Mouse (Mus musculus): ENCODE measurements at regions not wholly inside any gene's neighbourhood (a gene's known extent, or its start where the extent isn't known, plus 50 kb on each side); places are given as distances from the start of the nearest gene placed in this dataset.
A peak's percentile ranks its signal among the peaks of the same experiment; 100 is the strongest.

- no peaks in the 10 kb centered on the region for H3K36me3 ChIP-seq (ENCODE audit: control insufficient read depth, insufficient read depth, low read length)
- H3K27me3 ChIP-seq (ENCODE audit: control insufficient read depth, insufficient read depth, low read length) = no peaks in the 10 kb centered on the region
- WGBS = 20% methylated on average over 10 of the region's 10 CpGs
- ATAC-seq (ENCODE audit: insufficient read depth, low FRiP score) = peak; percentile 78; the same call in 1 of the 2 replicates
- no peak overlapping the region for H3K27ac ChIP-seq (ENCODE audit: low read length)
- H3K4me3 ChIP-seq (replicated peaks; ENCODE audit: low read length) = peak overlapping the region; percentile 35
- H3K9ac ChIP-seq (ENCODE audit: low read length) = peak overlapping the region; percentile 69
- H3K4me2 ChIP-seq (ENCODE audit: low read depth, low read length) = peak overlapping the region; percentile 62
- H3K4me1 ChIP-seq (ENCODE audit: control insufficient read depth, insufficient read depth, low read length) = no peaks in the 10 kb centered on the region; the same call in 1 of the 2 replicates
- H3K9me3 ChIP-seq (replicated peaks; ENCODE audit: control insufficient read depth, low read length) = no peaks in the 10 kb centered on the region
Measured at GRCm38 (mm10) chr8:109185558-109186198, 308.1 kb upstream of the Pmfbp1 start.

- Histone ChIP-seq H3K4me3 (replicated peaks; ENCODE audit: low read length) (no peak overlapping the region), H3K4me2 (ENCODE audit: low read depth, low read length) (no peak overlapping the region), H3K27ac (ENCODE audit: low read length) (no peak overlapping the region), H3K9me3 (replicated peaks; ENCODE audit: control insufficient read depth, low read length) (no peaks in the 10 kb centered on the region), H3K4me1 (ENCODE audit: control insufficient read depth, insufficient read depth, low read length) (no peaks in the 10 kb centered on the region; the same call in 1 of the 2 replicates), H3K36me3 (ENCODE audit: control insufficient read depth, insufficient read depth, low read length) (no peaks in the 10 kb centered on the region), H3K9ac (ENCODE audit: low read length) (no peak overlapping the region), H3K27me3 (ENCODE audit: control insufficient read depth, insufficient read depth, low read length) (no peaks in the 10 kb centered on the region)
- WGBS = 63% methylated on average over 7 of the region's 7 CpGs
- no peak for ATAC-seq (ENCODE audit: insufficient read depth, low FRiP score)
Measured at GRCm38 (mm10) chr8:109187617-109188016, 306.2 kb upstream of the Pmfbp1 start.

- WGBS = 80% methylated on average over 8 of the region's 8 CpGs
- no peak overlapping the region for H3K4me3 ChIP-seq (replicated peaks; ENCODE audit: low read length)
- H3K27me3 ChIP-seq (ENCODE audit: control insufficient read depth, insufficient read depth, low read length) = no peaks in the 10 kb centered on the region
- H3K27ac ChIP-seq (ENCODE audit: low read length) = no peak overlapping the region
- no peak overlapping the region for H3K9ac ChIP-seq (ENCODE audit: low read length)
- H3K36me3 ChIP-seq (ENCODE audit: control insufficient read depth, insufficient read depth, low read length) = no peaks in the 10 kb centered on the region
- H3K4me1 ChIP-seq (ENCODE audit: control insufficient read depth, insufficient read depth, low read length) = no peaks in the 10 kb centered on the region
- H3K4me2 ChIP-seq (ENCODE audit: low read depth, low read length) = no peak overlapping the region
- no peaks in the 10 kb centered on the region for H3K9me3 ChIP-seq (replicated peaks; ENCODE audit: control insufficient read depth, low read length)
- ATAC-seq (ENCODE audit: insufficient read depth, low FRiP score) = no peak
Measured at GRCm38 (mm10) chr8:109214247-109214646, 279.6 kb upstream of the Pmfbp1 start.

- no peak overlapping the region for H3K4me2 ChIP-seq (ENCODE audit: low read depth, low read length)
- no peak for ATAC-seq (ENCODE audit: insufficient read depth, low FRiP score)
- WGBS = 83% methylated on average over 5 of the region's 5 CpGs
- no peaks in the 10 kb centered on the region for H3K4me1 ChIP-seq (ENCODE audit: control insufficient read depth, insufficient read depth, low read length)
- no peak overlapping the region for H3K9ac ChIP-seq (ENCODE audit: low read length)
- no peaks in the 10 kb centered on the region for H3K36me3 ChIP-seq (ENCODE audit: control insufficient read depth, insufficient read depth, low read length)
- no peaks in the 10 kb centered on the region for H3K27me3 ChIP-seq (ENCODE audit: control insufficient read depth, insufficient read depth, low read length)
- H3K4me3 ChIP-seq (replicated peaks; ENCODE audit: low read length) = no peak overlapping the region
- no peak overlapping the region for H3K27ac ChIP-seq (ENCODE audit: low read length)
- H3K9me3 ChIP-seq (replicated peaks; ENCODE audit: control insufficient read depth, low read length) = no peaks in the 10 kb centered on the region
Measured at GRCm38 (mm10) chr8:109216318-109216717, 277.5 kb upstream of the Pmfbp1 start.

GRCm38 (mm10) chr8:109217326-109217725 is 276.5 kb upstream of the Pmfbp1 start:
- no peak overlapping the region for H3K27ac ChIP-seq (ENCODE audit: low read length)
- H3K36me3 ChIP-seq (ENCODE audit: control insufficient read depth, insufficient read depth, low read length) = no peaks in the 10 kb centered on the region
- no peaks in the 10 kb centered on the region for H3K27me3 ChIP-seq (ENCODE audit: control insufficient read depth, insufficient read depth, low read length)
- H3K4me2 ChIP-seq (ENCODE audit: low read depth, low read length) = no peak overlapping the region
- H3K9me3 ChIP-seq (replicated peaks; ENCODE audit: control insufficient read depth, low read length) = no peaks in the 10 kb centered on the region
- H3K4me3 ChIP-seq (replicated peaks; ENCODE audit: low read length) = no peak overlapping the region
- no peak overlapping the region for H3K9ac ChIP-seq (ENCODE audit: low read length)
- 95% methylated on average over 19 of the region's 19 CpGs for whole genome bisulfite sequencing
- no peaks in the 10 kb centered on the region for H3K4me1 ChIP-seq (ENCODE audit: control insufficient read depth, insufficient read depth, low read length)
- no peak for ATAC-seq (ENCODE audit: insufficient read depth, low FRiP score)

GRCm38 (mm10) chr8:109232281-109233234 is 261.3 kb upstream of the Pmfbp1 start:
- H3K27ac ChIP-seq (ENCODE audit: low read length) = peak overlapping the region; percentile 73
- peak; percentile 82 for ATAC-seq (ENCODE audit: insufficient read depth, low FRiP score)

GRCm38 (mm10) chr8:109245526-109245925 is 248.3 kb upstream of the Pmfbp1 start:
- H3K9me3 ChIP-seq (replicated peaks; ENCODE audit: control insufficient read depth, low read length) = no peaks in the 10 kb centered on the region
- H3K27ac ChIP-seq (ENCODE audit: low read length) = no peak overlapping the region
- no peaks in the 10 kb centered on the region for H3K36me3 ChIP-seq (ENCODE audit: control insufficient read depth, insufficient read depth, low read length)
- no peaks in the 10 kb centered on the region for H3K27me3 ChIP-seq (ENCODE audit: control insufficient read depth, insufficient read depth, low read length)
- no peaks in the 10 kb centered on the region for H3K4me1 ChIP-seq (ENCODE audit: control insufficient read depth, insufficient read depth, low read length)
- H3K4me3 ChIP-seq (replicated peaks; ENCODE audit: low read length) = no peak overlapping the region
- 57% methylated on average over 8 of the region's 8 CpGs for WGBS
- no peak overlapping the region for H3K4me2 ChIP-seq (ENCODE audit: low read depth, low read length)
- no peak for ATAC-seq (ENCODE audit: insufficient read depth, low FRiP score)
- no peak overlapping the region for H3K9ac ChIP-seq (ENCODE audit: low read length)

More at GRCm38 (mm10) chr8:109232281-109233234, 261.3 kb upstream of the Pmfbp1 start:
- 32% methylated on average over 32 of the region's 32 CpGs for WGBS
- H3K36me3 ChIP-seq (ENCODE audit: control insufficient read depth, insufficient read depth, low read length) = no peaks in the 10 kb centered on the region
- no peaks in the 10 kb centered on the region for H3K27me3 ChIP-seq (ENCODE audit: control insufficient read depth, insufficient read depth, low read length)
- no peak overlapping the region for H3K9ac ChIP-seq (ENCODE audit: low read length)
- peak overlapping the region; percentile 23 for H3K4me2 ChIP-seq (ENCODE audit: low read depth, low read length)
- H3K4me1 ChIP-seq (ENCODE audit: control insufficient read depth, insufficient read depth, low read length) = peaks cover 3% of the 10 kb centered on the region
- no peaks in the 10 kb centered on the region for H3K9me3 ChIP-seq (replicated peaks; ENCODE audit: control insufficient read depth, low read length)
- no peak overlapping the region for H3K4me3 ChIP-seq (replicated peaks; ENCODE audit: low read length)

- Histone ChIP-seq H3K9ac (ENCODE audit: low read length) (no peak overlapping the region), H3K27me3 (ENCODE audit: control insufficient read depth, insufficient read depth, low read length) (no peaks in the 10 kb centered on the region), H3K36me3 (ENCODE audit: control insufficient read depth, insufficient read depth, low read length) (no peaks in the 10 kb centered on the region), H3K4me3 (replicated peaks; ENCODE audit: low read length) (no peak overlapping the region), H3K27ac (ENCODE audit: low read length) (no peak overlapping the region), H3K9me3 (replicated peaks; ENCODE audit: control insufficient read depth, low read length) (no peaks in the 10 kb centered on the region), H3K4me2 (ENCODE audit: low read depth, low read length) (no peak overlapping the region), H3K4me1 (ENCODE audit: control insufficient read depth, insufficient read depth, low read length) (no peaks in the 10 kb centered on the region)
- 80% methylated on average over 6 of the region's 6 CpGs for WGBS
- ATAC-seq (ENCODE audit: insufficient read depth, low FRiP score) = no peak
Measured at GRCm38 (mm10) chr8:109247875-109248274, 246.0 kb upstream of the Pmfbp1 start.

- 80% methylated on average over 6 of the region's 6 CpGs for WGBS
Measured at GRCm38 (mm10) chr8:109248356-109248755, 245.5 kb upstream of the Pmfbp1 start.

More at GRCm38 (mm10) chr8:109248356-109248755, 245.5 kb upstream of the Pmfbp1 start:
- no peak overlapping the region for H3K4me2 ChIP-seq (ENCODE audit: low read depth, low read length)
- no peaks in the 10 kb centered on the region for H3K36me3 ChIP-seq (ENCODE audit: control insufficient read depth, insufficient read depth, low read length)
- no peaks in the 10 kb centered on the region for H3K4me1 ChIP-seq (ENCODE audit: control insufficient read depth, insufficient read depth, low read length)
- no peak overlapping the region for H3K9ac ChIP-seq (ENCODE audit: low read length)
- H3K27ac ChIP-seq (ENCODE audit: low read length) = no peak overlapping the region
- H3K27me3 ChIP-seq (ENCODE audit: control insufficient read depth, insufficient read depth, low read length) = no peaks in the 10 kb centered on the region
- no peak for ATAC-seq (ENCODE audit: insufficient read depth, low FRiP score)
- no peaks in the 10 kb centered on the region for H3K9me3 ChIP-seq (replicated peaks; ENCODE audit: control insufficient read depth, low read length)
- H3K4me3 ChIP-seq (replicated peaks; ENCODE audit: low read length) = no peak overlapping the region

Data from stomach, embryonic 16.5 days (tissue).